Mouse (Mus musculus) stomach, postnatal 0 days (tissue): ENCODE measurements around the gene Cfap97d1.

ENCODE experiments used
- CTCF ChIP-seq: IDR thresholded peaks from 2 replicates; pipeline ENCODE4 v1.5.1; 2016; ENCODE audit warnings: antibody characterized with exemption, low read depth, mild to moderate bottlenecking, moderate library complexity
- EP300 ChIP-seq: optimal IDR thresholded peaks from 2 replicates; pipeline ENCODE3; 2016; ENCODE audit warnings: antibody characterized with exemption

DNA sequence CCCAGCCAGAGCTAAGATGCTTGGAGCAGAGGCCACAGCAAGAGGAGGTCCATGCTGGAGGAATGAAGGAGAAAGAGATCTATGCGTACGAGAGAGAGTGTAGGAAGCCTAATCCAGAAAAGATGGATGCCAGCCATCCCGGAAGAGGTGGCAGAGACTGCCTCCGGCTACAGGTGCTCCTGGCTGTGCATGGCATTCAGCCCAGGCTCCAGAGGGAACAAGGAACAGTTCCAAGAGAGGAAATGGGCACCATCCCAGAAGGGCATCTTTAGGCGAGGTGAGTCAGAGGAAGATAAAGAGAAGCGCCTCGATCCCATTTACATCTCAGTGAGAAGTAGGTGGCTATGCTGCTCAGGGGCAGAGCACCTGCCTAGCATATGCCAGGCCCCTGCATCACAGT, 47.1 kb downstream of the Cfap97d1 start:
- no peak for TF ChIP-seq EP300
- no peak for TF ChIP-seq CTCF
